Mouse (Mus musculus): ENCODE measurements around the gene Ybx1. TPM values are rescaled to one million over a fixed set of nuclear protein-coding genes. Genes with fewer than 3 reads are reported as not detected.
"Not testable (repeated sequence)": the region's sequence is repeated elsewhere in the genome, so short reads cannot be mapped to it uniquely, and the experiment has no call there.

Gene Ybx1
- polyA plus RNA-seq, 1 experiment from 2014 or later: 536 TPM

GRCm38 (mm10) chr4:119297361-119297760 is 3.0 kb upstream of the Ybx1 start:
- ATAC-seq (ENCODE audit: extremely low read depth, insufficient number of reproducible peaks, low FRiP score, low TSS enrichment): no peak

GRCm38 (mm10) chr4:119295134-119295453 is 690 bp upstream of the Ybx1 start:
- WGBS: 9% methylated on average over 6 of the region's 6 CpGs
- Histone ChIP-seq H3K4me1 (peaks cover 34% of the 10 kb centered on the region), H3K27ac (replicated peaks) (peak overlapping the region; percentile 87), H3K36me3 (peaks cover 14% of the 10 kb centered on the region), H3K4me2 (peak overlapping the region; percentile 91), H3K4me3 (peak overlapping the region; percentile 96), H3K9ac (peak overlapping the region; percentile 98), H3K9me3 (no peaks in the 10 kb centered on the region), H3K27me3 (replicated peaks) (no peaks in the 10 kb centered on the region)
- ATAC-seq (ENCODE audit: extremely low read depth, insufficient number of reproducible peaks, low FRiP score, low TSS enrichment): no peak

More at GRCm38 (mm10) chr4:119297361-119297760, 3.0 kb upstream of the Ybx1 start:
- Histone ChIP-seq H3K4me2 (no peak overlapping the region), H3K4me3 (no peak overlapping the region), H3K36me3 (no peaks in the 10 kb centered on the region; the same call in 1 of the 2 replicates), H3K27me3 (replicated peaks) (no peaks in the 10 kb centered on the region), H3K4me1 (peaks cover 13% of the 10 kb centered on the region), H3K9ac (no peak overlapping the region), H3K27ac (replicated peaks) (no peak overlapping the region), H3K9me3 (no peaks in the 10 kb centered on the region)
- WGBS: 64% methylated on average over 2 of the region's 2 CpGs

GRCm38 (mm10) chr4:119293574-119294258 is 688 bp downstream of the Ybx1 start:
- H3K9me3 ChIP-seq: no peaks in the 10 kb centered on the region
- peak; percentile 35 for ATAC-seq (ENCODE audit: extremely low read depth, insufficient number of reproducible peaks, low FRiP score, low TSS enrichment)
- peaks cover 24% of the 10 kb centered on the region for H3K36me3 ChIP-seq
- H3K4me2 ChIP-seq: peak overlapping the region; percentile 91
- H3K9ac ChIP-seq: peak overlapping the region; percentile 98
- WGBS: under 1% methylated on average over 47 of the region's 80 CpGs
- H3K27ac ChIP-seq (replicated peaks): peak overlapping the region; percentile 90
- H3K4me3 ChIP-seq: peak overlapping the region; percentile 96
- H3K4me1 ChIP-seq: peaks cover 40% of the 10 kb centered on the region
- H3K27me3 ChIP-seq (replicated peaks): no peaks in the 10 kb centered on the region

- Histone ChIP-seq H3K27ac (replicated peaks) (peak overlapping the region; percentile 90), H3K9me3 (no peaks in the 10 kb centered on the region), H3K9ac (peak overlapping the region; percentile 98), H3K27me3 (replicated peaks) (no peaks in the 10 kb centered on the region), H3K36me3 (peaks cover 28% of the 10 kb centered on the region), H3K4me1 (peaks cover 45% of the 10 kb centered on the region), H3K4me3 (peak overlapping the region; percentile 96), H3K4me2 (peak overlapping the region; percentile 91)
- no peak for ATAC-seq (ENCODE audit: extremely low read depth, insufficient number of reproducible peaks, low FRiP score, low TSS enrichment)
- whole genome bisulfite sequencing: under 1% methylated on average over 24 of the region's 24 CpGs
These were observed 1.4 kb downstream of the Ybx1 start for GRCm38 (mm10) chr4:119292771-119293573.

- peak overlapping the region; percentile 96 for H3K4me3 ChIP-seq
- H3K27me3 ChIP-seq (replicated peaks): no peaks in the 10 kb centered on the region
- peaks cover 56% of the 10 kb centered on the region for H3K4me1 ChIP-seq
- H3K27ac ChIP-seq (replicated peaks): no peak overlapping the region
- peak overlapping the region; percentile 98 for H3K9ac ChIP-seq
- no peak for ATAC-seq (ENCODE audit: extremely low read depth, insufficient number of reproducible peaks, low FRiP score, low TSS enrichment)
- H3K4me2 ChIP-seq: peak overlapping the region; percentile 91
- H3K36me3 ChIP-seq: peaks cover 31% of the 10 kb centered on the region
- 82% methylated on average over 1 of the region's 1 CpGs for WGBS
- no peaks in the 10 kb centered on the region for H3K9me3 ChIP-seq
These were observed 2.5 kb downstream of the Ybx1 start for GRCm38 (mm10) chr4:119291921-119292320.

- WGBS: 67% methylated on average over 2 of the region's 2 CpGs
- H3K9ac ChIP-seq: no peak overlapping the region
- ATAC-seq (ENCODE audit: extremely low read depth, insufficient number of reproducible peaks, low FRiP score, low TSS enrichment): no peak
- H3K36me3 ChIP-seq: peaks cover 76% of the 10 kb centered on the region
- H3K27me3 ChIP-seq (replicated peaks): no peaks in the 10 kb centered on the region
- no peak overlapping the region for H3K4me2 ChIP-seq
- no peak overlapping the region for H3K4me3 ChIP-seq
- H3K4me1 ChIP-seq: peaks cover 38% of the 10 kb centered on the region
- H3K9me3 ChIP-seq: no peaks in the 10 kb centered on the region
- H3K27ac ChIP-seq (replicated peaks): no peak overlapping the region
These were observed 9.1 kb downstream of the Ybx1 start for GRCm38 (mm10) chr4:119285336-119285735.

GRCm38 (mm10) chr4:119284861-119285260 is 9.5 kb downstream of the Ybx1 start:
- peaks cover 78% of the 10 kb centered on the region for H3K36me3 ChIP-seq
- no peak overlapping the region for H3K4me2 ChIP-seq
- no peak overlapping the region for H3K27ac ChIP-seq (replicated peaks)
- 83% methylated on average over 1 of the region's 1 CpGs for WGBS
- H3K9ac ChIP-seq: no peak overlapping the region
- no peaks in the 10 kb centered on the region for H3K9me3 ChIP-seq
- H3K4me1 ChIP-seq: peaks cover 34% of the 10 kb centered on the region
- H3K27me3 ChIP-seq (replicated peaks): no peaks in the 10 kb centered on the region
- H3K4me3 ChIP-seq: no peak overlapping the region
- ATAC-seq (ENCODE audit: extremely low read depth, insufficient number of reproducible peaks, low FRiP score, low TSS enrichment): no peak

GRCm38 (mm10) chr4:119278784-119279183 is 15.6 kb downstream of the Ybx1 start:
- not testable (repeated sequence) for H3K9me3 ChIP-seq; H3K4me2 ChIP-seq; H3K27ac ChIP-seq (replicated peaks); H3K4me1 ChIP-seq; H3K27me3 ChIP-seq (replicated peaks); ATAC-seq (ENCODE audit: extremely low read depth, insufficient number of reproducible peaks, low FRiP score, low TSS enrichment); H3K4me3 ChIP-seq; H3K9ac ChIP-seq
- peaks cover 97% of the 10 kb centered on the region for H3K36me3 ChIP-seq
- WGBS: 87% methylated on average over 15 of the region's 15 CpGs

GRCm38 (mm10) chr4:119275726-119276125 is 18.7 kb downstream of the Ybx1 start:
- no peaks in the 10 kb centered on the region for H3K9me3 ChIP-seq
- peak overlapping the region; percentile 79 for H3K27ac ChIP-seq (replicated peaks)
- H3K4me3 ChIP-seq: no peak overlapping the region
- no peak overlapping the region for H3K9ac ChIP-seq
- no peaks in the 10 kb centered on the region for H3K27me3 ChIP-seq (replicated peaks)
- peaks cover 97% of the 10 kb centered on the region for H3K36me3 ChIP-seq
- peaks cover 6% of the 10 kb centered on the region; the same call in 1 of the 2 replicates for H3K4me1 ChIP-seq
- 73% methylated on average over 2 of the region's 2 CpGs for WGBS
- no peak overlapping the region for H3K4me2 ChIP-seq
- ATAC-seq (ENCODE audit: extremely low read depth, insufficient number of reproducible peaks, low FRiP score, low TSS enrichment): no peak

GRCm38 (mm10) chr4:119275226-119275625 is 19.2 kb downstream of the Ybx1 start:
- H3K36me3 ChIP-seq: peaks cover 97% of the 10 kb centered on the region
- no peak overlapping the region for H3K4me3 ChIP-seq
- ATAC-seq (ENCODE audit: extremely low read depth, insufficient number of reproducible peaks, low FRiP score, low TSS enrichment): no peak
- no peak overlapping the region for H3K4me2 ChIP-seq
- no peaks in the 10 kb centered on the region for H3K9me3 ChIP-seq
- H3K27me3 ChIP-seq (replicated peaks): no peaks in the 10 kb centered on the region
- H3K27ac ChIP-seq (replicated peaks): peak overlapping the region; percentile 79
- H3K9ac ChIP-seq: no peak overlapping the region
- H3K4me1 ChIP-seq: peaks cover 6% of the 10 kb centered on the region; the same call in 1 of the 2 replicates
- WGBS: 54% methylated on average over 2 of the region's 2 CpGs

GRCm38 (mm10) chr4:119274627-119275026 is 19.8 kb downstream of the Ybx1 start:
- Histone ChIP-seq H3K27ac (replicated peaks) (peak overlapping the region; percentile 79), H3K36me3 (peaks cover 97% of the 10 kb centered on the region), H3K27me3 (replicated peaks) (no peaks in the 10 kb centered on the region), H3K4me1 (peaks cover 6% of the 10 kb centered on the region; the same call in 1 of the 2 replicates), H3K9me3 (no peaks in the 10 kb centered on the region), H3K9ac (no peak overlapping the region), H3K4me3 (no peak overlapping the region), H3K4me2 (no peak overlapping the region)
- 77% methylated on average over 1 of the region's 1 CpGs for WGBS
- ATAC-seq (ENCODE audit: extremely low read depth, insufficient number of reproducible peaks, low FRiP score, low TSS enrichment): no peak
